Mouse (Mus musculus) cerebellum, postnatal 10 days (tissue): ENCODE data around the gene Ston2.
"Not testable (repeated sequence)": the region's sequence is repeated elsewhere in the genome, so short reads cannot be mapped to it uniquely, and the experiment has no call there.

ENCODE experiments used
- DNase-seq, 2 experiments: peaks; one replicate each; pipeline ENCODE4 v3.0.0; 2021; ENCODE audit warnings: mixed read lengths in 2 of 2

Ston2 gene

DNA sequence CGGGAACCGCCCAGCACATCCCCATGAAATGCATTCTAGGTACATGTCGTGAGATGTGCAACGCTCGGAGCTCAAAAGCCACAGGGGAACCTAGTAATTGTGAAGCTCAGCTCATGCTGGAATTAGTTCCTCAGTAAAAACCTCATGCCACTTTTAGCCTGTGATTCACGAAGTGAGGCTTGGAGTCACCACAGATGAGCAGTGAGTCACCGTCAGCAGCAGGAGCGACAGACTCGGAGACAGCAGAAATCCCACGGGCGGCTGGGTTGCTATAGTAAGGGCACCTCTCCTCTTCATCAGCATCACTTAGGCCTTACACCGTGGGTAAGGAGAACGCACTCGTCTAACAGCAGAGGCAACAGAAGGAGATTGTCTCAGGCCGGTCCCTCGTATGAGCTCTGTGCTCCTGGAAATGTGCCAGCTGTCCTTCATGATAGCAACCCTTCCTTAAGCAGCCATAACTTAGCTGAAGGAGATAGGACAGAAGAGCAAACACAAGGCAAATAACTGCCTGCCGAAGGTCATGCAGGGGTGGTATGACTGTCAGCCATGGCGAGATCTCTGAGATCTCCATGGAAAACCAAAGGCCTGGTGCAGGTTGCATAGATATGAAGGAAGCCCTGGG, 39.8 kb downstream of the Ston2 start:
- DNase-seq, result peak; percentile 51 to 59

DNA sequence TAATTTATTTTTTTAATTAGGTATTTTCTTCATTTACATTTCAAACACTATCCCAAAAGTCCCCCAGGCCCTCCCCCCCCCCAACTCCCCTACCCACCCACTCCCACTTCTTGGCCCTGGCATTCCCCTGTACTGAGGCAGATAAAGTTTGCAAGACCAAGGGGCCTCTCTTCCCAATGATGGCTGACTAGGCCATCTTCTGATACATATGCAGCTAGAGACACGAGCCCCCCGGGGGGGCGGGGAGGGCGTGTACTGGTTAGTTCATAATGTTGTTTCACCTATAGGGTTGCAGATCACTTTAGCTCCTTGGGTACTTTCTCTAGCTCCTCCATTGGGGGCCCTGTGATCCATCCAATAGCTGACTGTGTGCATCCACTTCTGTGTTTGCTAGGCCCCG, 41.3 kb downstream of the Ston2 start:
- DNase-seq, result not testable (repeated sequence)

- DNase-seq, result peak; percentile 26 to 36
Observed at GRCm38 (mm10) chr12:91745758-91746290, 42.4 kb downstream of the Ston2 start.

DNA sequence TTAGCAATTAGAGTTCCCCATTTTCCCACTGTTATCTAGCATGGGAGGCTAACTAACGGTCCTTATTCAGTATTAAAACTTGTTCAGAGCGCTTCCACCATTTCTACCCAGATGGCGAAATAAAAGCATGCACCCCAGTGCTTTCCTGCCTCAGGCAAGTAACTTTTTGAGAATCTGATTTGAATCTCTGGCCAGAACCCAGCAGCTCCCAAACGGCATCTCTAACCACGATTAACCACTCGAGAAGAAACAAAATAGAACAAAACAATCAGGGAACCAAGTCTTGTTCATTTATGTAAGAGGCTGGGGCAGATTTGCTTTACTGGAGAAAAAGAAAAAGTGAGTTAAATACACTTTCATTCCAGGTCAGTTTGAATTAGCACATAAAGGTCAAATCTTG, 44.1 kb downstream of the Ston2 start:
- peak in 1 of 2 experiments; percentile 36 for DNase-seq

- DNase-seq, result no peak
Observed at GRCm38 (mm10) chr12:91742916-91743315, 45.3 kb downstream of the Ston2 start.

- no peak for DNase-seq
Observed at GRCm38 (mm10) chr12:91738381-91738780, 49.8 kb downstream of the Ston2 start.

DNA sequence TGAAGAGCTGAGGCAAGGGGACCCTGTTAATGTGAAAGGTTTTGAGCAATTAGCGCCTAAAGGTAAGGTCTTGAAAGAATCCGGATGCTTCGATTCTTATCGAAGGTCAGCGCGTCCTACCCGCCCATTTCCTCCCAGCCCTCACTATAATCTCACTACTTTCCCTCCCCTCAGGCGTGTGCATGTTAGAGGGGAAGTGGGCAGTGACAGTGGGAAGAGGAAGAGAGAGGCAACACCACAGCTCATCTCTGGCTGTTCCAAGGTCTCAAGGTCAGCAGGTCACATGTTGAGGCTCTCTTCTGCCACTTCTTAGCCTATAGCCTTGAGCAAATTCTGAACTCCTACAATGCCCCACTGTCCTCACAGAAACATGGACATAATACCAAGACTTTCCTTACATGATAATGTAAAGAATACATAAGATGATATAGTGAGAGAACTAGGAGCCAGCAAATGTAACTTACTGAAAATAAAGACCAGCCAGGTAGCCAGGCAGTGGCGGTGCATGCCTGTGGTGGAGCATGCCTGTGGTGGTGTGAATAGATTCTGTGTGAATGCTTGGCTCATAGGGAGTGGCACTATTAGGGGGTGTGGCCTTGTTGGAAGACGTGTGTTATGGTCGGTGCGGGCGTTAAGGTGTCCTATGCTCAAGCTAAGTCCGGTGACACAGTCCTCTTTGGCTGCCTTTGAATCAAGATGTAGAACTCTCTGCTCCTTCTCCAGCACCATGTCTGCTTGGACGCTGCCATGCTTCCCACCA, 51.8 kb downstream of the Ston2 start:
- DNase-seq, result no peak

GRCm38 (mm10) chr12:91734246-91735027, 53.8 kb downstream of the Ston2 start:
- no peak for DNase-seq

DNA sequence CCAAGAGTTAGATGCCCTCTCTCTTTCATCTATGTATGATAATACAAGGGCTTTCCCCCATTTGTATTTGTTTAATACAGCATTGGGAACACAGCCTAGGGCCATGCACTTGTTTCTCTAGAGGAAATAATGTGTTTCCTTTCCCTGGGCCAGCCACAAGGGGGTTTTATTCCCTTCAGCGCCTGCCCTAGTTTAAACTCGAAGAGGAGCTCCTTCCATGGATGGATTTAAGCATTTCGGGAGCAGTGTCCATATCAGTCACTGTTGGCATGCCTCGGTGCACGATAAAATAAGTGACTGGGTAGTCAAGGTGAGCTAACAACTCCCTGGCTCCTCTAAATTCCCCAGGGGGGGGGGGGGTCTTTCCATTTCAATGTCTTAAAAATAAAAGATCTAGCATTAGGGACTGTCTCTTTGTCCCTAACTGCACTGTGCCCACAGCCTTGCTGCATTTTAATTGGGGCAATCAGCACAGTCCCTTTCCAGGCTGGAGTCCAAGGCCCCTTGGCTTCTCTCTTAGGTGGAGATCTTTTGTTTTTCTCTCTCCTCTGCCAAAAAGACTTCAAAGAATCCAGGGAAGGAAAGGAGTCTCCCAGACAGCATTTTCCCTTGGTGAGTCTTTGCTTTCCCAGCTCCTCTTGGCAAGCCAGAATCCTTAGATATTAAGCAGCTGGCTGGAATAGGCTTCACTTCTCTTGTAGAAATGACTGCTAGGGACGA, 55.3 kb downstream of the Ston2 start:
- peak; percentile 26 to 52 for DNase-seq

DNA sequence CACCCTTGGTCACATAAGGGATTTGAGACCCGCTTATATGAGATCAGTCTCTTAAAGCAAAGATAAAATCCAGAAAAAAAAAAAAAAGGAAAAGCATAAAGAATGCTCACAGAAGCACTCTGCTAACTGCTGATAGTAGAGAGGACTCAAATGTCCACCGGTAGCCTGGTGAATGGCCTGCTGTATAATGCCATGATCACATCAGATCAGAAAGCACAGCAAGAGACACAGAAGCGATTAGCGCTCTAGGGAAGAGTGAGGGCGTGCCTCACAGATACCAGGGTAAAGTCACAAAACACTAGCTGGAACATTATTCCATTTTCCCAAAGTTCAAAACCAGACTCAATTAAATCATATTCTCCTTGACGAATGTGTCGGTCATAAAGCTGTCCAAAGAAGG, 62.0 kb downstream of the Ston2 start:
- DNase-seq, result no peak

DNA sequence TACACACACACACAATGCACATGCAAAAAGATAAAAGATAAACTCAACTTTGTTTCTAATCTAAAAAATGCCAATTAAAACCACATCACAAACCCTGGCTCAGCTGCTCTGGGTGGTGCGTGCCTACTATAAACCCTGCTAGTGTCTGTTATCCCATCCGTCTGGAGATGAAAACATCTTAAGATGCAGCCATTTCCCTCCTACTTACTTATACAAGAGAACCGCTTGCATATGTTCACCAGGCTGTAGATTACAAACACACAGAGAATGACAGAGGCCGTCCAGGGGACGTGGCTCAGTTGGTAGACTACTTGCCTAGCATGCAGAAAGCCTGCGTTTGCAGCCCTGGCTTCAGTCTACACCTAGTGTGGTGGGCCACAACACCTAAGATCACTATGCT, 64.3 kb downstream of the Ston2 start:
- no peak for DNase-seq

GRCm38 (mm10) chr12:91719134-91719533, 69.1 kb downstream of the Ston2 start:
- no peak for DNase-seq

GRCm38 (mm10) chr12:91715686-91716085, 72.5 kb downstream of the Ston2 start:
- no peak for DNase-seq

- DNase-seq, result no peak
Observed at GRCm38 (mm10) chr12:91713358-91713757, 74.8 kb downstream of the Ston2 start.

DNA sequence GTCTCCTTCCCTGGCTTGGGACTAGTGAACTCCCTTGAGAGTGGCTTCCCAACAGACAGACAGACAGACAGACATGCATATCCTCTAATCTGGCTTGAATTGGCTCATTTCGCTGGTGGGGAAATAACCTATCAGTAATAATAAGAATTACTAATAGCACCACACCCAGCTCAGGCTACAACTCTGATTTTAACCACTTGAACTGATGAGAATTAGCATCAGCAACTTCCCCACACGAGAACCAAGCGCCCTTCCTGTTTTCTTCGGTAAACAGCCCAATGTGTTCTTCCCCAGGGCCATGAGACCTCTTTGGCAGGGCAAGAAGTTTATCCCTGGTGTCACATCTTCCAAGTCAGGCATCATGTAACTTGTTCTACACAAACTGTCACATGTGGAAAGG, 76.5 kb downstream of the Ston2 start:
- no peak for DNase-seq

DNA sequence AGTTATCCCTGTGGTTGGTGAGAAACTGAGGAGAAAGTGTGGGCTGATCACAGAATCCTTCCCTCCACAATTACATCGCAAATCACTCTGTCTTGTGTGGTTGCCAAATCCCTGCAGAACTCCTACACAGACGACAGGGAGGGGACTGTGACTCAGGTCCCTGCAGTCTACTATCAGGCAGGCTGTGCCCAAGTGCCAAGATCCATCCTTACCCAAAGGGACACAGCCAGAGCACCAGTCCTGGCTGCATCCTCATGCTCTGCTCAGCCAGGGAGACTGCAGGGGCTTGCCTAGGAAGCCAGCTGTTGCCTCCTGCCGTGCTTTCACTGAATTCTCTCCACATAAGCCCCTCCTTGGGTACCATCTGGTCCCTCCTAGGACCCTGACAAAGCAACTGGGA, 77.3 kb downstream of the Ston2 start:
- DNase-seq, result peak; percentile 25 to 64

- DNase-seq, result no peak
Observed at GRCm38 (mm10) chr12:91709634-91710033, 78.6 kb downstream of the Ston2 start.

- DNase-seq, result no peak
Observed at GRCm38 (mm10) chr12:91709232-91709631, 79.0 kb downstream of the Ston2 start.

DNA sequence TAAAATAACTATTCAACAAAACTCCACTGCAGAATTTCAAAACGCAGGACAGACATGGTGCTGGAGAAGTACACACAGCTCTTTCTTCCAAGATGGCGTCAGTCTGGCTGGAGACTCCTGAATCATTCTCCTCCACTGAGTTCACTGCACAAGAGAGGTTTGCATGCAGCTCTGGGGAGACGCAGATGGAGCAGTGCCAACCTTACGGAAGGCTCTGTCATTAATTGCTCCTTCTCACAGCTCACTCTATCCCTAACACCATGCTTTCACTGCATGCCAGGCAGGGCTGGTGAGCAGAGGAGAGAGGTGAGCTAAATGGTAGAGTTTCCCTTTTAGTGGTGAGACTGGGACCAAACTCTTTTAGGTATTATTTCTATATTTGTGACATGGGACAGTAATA, 80.4 kb downstream of the Ston2 start:
- peak; percentile 18 to 36 for DNase-seq

DNA sequence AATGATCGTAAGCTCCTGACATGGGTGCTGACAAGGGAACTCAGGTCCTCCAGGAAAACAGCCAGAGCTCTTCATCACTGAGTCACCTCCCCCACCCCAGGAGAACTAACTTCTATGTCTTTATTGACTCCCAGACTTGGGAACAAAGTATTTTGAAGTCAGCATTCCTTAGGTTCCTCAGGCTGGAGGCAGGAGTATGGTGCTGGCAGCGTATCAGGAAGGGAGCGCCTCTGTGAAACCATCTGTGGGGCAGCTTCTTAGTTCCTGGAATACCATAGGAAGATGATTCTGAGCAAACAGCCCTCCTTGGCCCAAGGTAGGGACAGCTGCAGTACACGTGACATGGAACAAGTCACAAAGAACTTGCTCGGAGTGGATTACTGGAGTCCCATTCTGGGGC, 84.7 kb downstream of the Ston2 start:
- DNase-seq, result peak; percentile 10 to 13

GRCm38 (mm10) chr12:91702829-91703228, 85.4 kb downstream of the Ston2 start:
- DNase-seq, result peak; percentile 10 to 13

DNA sequence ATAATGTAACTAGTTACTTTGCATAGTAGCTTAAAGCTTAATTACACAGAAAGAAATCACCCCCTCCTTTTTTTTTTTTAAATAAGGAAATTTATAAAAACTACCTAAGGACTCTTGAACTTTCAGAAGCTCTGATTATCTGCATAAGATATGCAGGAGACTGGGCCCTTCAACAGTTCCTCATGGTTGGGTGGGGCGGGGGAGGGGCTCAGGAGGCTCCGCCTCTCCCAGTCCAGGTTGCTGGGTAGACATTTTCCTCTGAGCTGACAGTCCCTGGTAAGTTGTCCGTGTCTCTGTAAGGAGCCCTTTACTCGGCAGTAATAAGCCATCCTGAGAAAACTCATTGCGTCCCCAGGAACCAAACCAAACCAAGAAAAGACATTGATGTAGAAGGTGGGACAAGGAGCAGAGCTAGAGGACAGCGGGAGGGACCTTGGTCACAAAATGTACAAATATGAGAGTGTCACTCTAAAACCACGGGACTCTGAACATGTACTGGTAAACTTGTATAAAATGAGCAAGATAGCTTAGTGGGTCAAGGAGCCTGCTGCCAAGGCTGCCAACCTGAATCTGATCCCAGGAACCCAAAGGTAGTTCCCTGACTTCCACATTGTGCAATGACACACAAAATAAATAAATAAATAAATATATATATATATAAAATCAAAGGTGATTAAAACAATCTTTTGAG, 88.6 kb downstream of the Ston2 start:
- DNase-seq, result no peak
